Comparison of ENCODE assay signal across 7 mouse cellular contexts in the genomic region with DNA sequence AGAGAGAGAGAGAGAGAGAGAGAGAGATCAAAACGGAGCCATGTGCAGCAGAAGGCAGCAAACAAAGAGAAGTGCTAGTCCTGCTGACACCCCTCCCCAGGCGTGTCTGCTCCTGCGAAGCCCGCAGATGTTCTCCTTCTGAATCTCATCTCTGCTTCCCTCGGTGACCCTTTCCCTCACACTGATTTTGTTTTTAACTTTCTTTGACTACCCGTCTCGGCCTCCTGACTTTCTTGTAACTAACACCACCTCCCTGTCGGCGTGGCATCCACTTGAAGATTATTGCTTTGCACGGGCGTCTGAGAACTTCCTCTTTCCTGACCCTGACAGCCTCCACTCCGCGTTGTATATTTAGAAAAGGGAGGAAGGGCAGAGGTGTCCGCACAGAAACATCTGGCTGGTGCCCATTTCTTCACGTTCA.
DNase-seq lines count a peak whose midpoint lies in the region; ATAC-seq and TF ChIP-seq lines count a peak whose summit lies in the region.

No protein-coding gene starts in this region.

- ATAC-seq in embryonic facial prominence, embryonic 12.5 days (ENCODE audit: insufficient number of reproducible peaks, insufficient read depth, low FRiP score, low TSS enrichment), result no peak
- ATAC-seq in intestine, postnatal 0 days, result no peak

- 14% methylated on average over 15 of the region's 15 CpGs for WGBS in embryonic facial prominence, embryonic 12.5 days
- WGBS in intestine, postnatal 0 days, result 37% methylated on average over 15 of the region's 15 CpGs

- H3K27me3 ChIP-seq in embryonic facial prominence, embryonic 12.5 days, result no peaks in the 10 kb centered on the region
- H3K27me3 ChIP-seq in intestine, postnatal 0 days (replicated peaks; ENCODE audit: control insufficient read depth, insufficient read depth, low read length), result no peaks in the 10 kb centered on the region

- peak; percentile 28 for DNase-seq in lung, postnatal 14 days
- no peak for DNase-seq in frontal cortex, postnatal 14 days (ENCODE audit: low spot score in 2 of 2)
- no peak for DNase-seq in cerebellum, adult 11 months
- no peak for DNase-seq in left cerebral cortex, adult 9 months (ENCODE audit: low spot score in 2 of 2)

- H3K4me3 ChIP-seq in brown adipose tissue, adult 24 weeks (ENCODE audit: insufficient read depth, low read depth, low read length), result peak overlapping the region; percentile 32
- no peak overlapping the region for H3K4me3 ChIP-seq in embryonic facial prominence, embryonic 12.5 days
- H3K4me3 ChIP-seq in intestine, postnatal 0 days (ENCODE audit: low read depth, low read length), result no peak overlapping the region

- no peaks in the 10 kb centered on the region for H3K36me3 ChIP-seq in embryonic facial prominence, embryonic 12.5 days
- H3K36me3 ChIP-seq in intestine, postnatal 0 days (ENCODE audit: control insufficient read depth, insufficient read depth), result no peaks in the 10 kb centered on the region

- no peak for TF ChIP-seq CTCF in intestine, postnatal 0 days (IDR thresholded peaks at IDR 0.05; ENCODE audit: low read depth)

- 0 out of 2 replicates have a peak, but pooled peaks cover 2% of the 10 kb centered on the region for H3K4me1 ChIP-seq in brown adipose tissue, adult 24 weeks (ENCODE audit: control insufficient read depth, insufficient read depth, insufficient read length, low read length)
- peaks cover 24% of the 10 kb centered on the region for H3K4me1 ChIP-seq in embryonic facial prominence, embryonic 12.5 days
- H3K4me1 ChIP-seq in intestine, postnatal 0 days (replicated peaks; ENCODE audit: control insufficient read depth, insufficient read depth, low read length), result no peaks in the 10 kb centered on the region

- H3K27ac ChIP-seq in brown adipose tissue, adult 24 weeks (replicated peaks; ENCODE audit: low read depth, low read length), result no peak overlapping the region
- peak overlapping the region; percentile 77; the same call in 1 of the 2 replicates for H3K27ac ChIP-seq in embryonic facial prominence, embryonic 12.5 days
- no peak overlapping the region for H3K27ac ChIP-seq in intestine, postnatal 0 days (ENCODE audit: low read depth, low read length)

- H3K9ac ChIP-seq in embryonic facial prominence, embryonic 12.5 days, result no peak overlapping the region
- H3K9ac ChIP-seq in intestine, postnatal 0 days (ENCODE audit: low read depth, low read length), result no peak overlapping the region

- peak overlapping the region; percentile 32 for H3K4me2 ChIP-seq in embryonic facial prominence, embryonic 12.5 days (replicated peaks)
- H3K4me2 ChIP-seq in intestine, postnatal 0 days (replicated peaks; ENCODE audit: low read depth), result 0 out of 2 replicates have a peak overlapping the region, but pooled peaks have one; percentile 17

- no peaks in the 10 kb centered on the region for H3K9me3 ChIP-seq in embryonic facial prominence, embryonic 12.5 days
- H3K9me3 ChIP-seq in intestine, postnatal 0 days (ENCODE audit: control insufficient read depth), result no peaks in the 10 kb centered on the region
